Mouse (Mus musculus) stomach, embryonic 15.5 days (tissue): Measurements from ENCODE around the gene Ugt1a9. TPM values are rescaled to one million over a fixed set of nuclear protein-coding genes. Genes with fewer than 3 reads are reported as not detected.

Experiments used
- ATAC-seq: fragments of 200-750 bp; cut with Nextera tagmentation; 2 replicates; pipeline ENCODE4 v1.8.0; 2017; ENCODE audit warnings: low read depth, moderate number of reproducible peaks, moderate TSS enrichment; ENCODE audit not compliant: insufficient read depth, low FRiP score
- H3K27ac ChIP-seq: fragments of 300-500 bp; sonication (generic); 2 replicates; pipeline ENCODE4 v1.5.1; 2015; ENCODE audit warnings: mild to moderate bottlenecking, inconsistent platforms
- H3K27me3 ChIP-seq: fragments of 300-500 bp; sonication (generic); replicated peaks from 2 replicates; pipeline ENCODE4 v1.6.1; 2015; ENCODE audit warnings: inconsistent platforms
- H3K36me3 ChIP-seq: fragments of 300-500 bp; sonication (generic); 2 replicates; pipeline ENCODE4 v1.6.1; 2015; ENCODE audit warnings: inconsistent platforms
- H3K4me1 ChIP-seq: fragments of 300-500 bp; sonication (generic); 2 replicates; pipeline ENCODE4 v1.6.1; 2015; ENCODE audit warnings: inconsistent platforms
- H3K4me2 ChIP-seq: fragments of 300-500 bp; sonication (generic); 2 replicates; pipeline ENCODE4 v1.6.1; 2015; ENCODE audit warnings: mild to moderate bottlenecking, inconsistent platforms
- H3K4me3 ChIP-seq: fragments of 300-500 bp; sonication (generic); replicated peaks from 2 replicates; pipeline ENCODE4 v1.5.1; 2015; ENCODE audit warnings: inconsistent platforms
- H3K9ac ChIP-seq: fragments of 300-500 bp; sonication (generic); 2 replicates; pipeline ENCODE4 v1.6.1; 2015; ENCODE audit warnings: inconsistent platforms
- H3K9me3 ChIP-seq: fragments of 300-500 bp; sonication (generic); 2 replicates; pipeline ENCODE4 v1.6.1; 2016; ENCODE audit warnings: inconsistent platforms
- WGBS: fragments of 180-500 bp; shearing (Covaris S2); methylation state at CpG from one replicate; pipeline ENCODE4 v1.1.7; 2015; 5-methylcytosine and 5-hydroxymethylcytosine counted together
- polyA plus RNA-seq: library from polyadenylated mRNA; unstranded; fragments of >200 nt; fragmentation: Nextera tagmentation; extraction: Ambion mirVana; gene quantifications from 2 replicates; pipeline ENCODE4 v1.2.1, GENCODE M21; 2015

Gene Ugt1a9
- polyA plus RNA-seq, 1 experiment from 2014 or later: 1.7 TPM

DNA sequence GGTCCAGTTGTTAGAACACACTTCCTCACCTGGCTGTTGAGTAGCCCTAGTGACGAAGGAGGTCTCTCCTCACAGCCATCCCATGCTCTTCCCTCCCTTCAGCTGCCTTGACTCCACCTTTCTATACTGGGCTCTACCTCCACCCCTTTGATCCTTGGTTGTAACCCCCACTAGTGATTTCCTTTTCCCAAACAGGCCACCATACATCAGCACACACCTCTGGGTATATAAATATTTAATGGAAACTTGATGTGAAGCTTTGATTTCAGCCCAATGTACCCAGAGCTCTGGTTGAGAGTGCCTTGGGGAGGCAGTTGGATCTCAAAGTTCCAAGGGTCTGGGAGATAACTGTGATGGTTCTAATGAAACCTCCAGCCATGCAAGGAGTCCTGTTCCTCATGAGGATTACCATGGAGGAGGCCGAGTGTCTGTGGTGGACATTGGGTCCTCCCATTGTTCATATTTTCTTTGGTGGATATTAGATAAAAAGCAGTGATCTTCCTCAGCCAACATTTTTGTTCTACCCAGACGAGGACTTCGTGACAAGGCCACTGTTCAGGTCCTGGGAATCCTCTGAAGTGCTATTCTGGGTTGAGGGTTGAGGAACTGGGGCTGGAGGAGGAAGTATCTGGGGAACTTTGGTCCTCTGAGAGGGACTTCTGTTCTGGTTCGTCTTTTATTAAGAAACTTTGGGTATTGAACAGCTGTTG lies 156.2 kb downstream of the Ugt1a9 start, which contains the start of gene Mroh2a:
Gene Mroh2a, plus strand, starts transcription at position 317 of the 710 bp plus-strand sequence.
- no peak within 1 kb of the TSS for H3K9ac ChIP-seq
- H3K9me3 ChIP-seq: peaks cover 8% of the 10 kb centered on the region
- H3K4me2 ChIP-seq: no peak within 1 kb of the TSS
- no peak within 1 kb of the TSS for H3K4me3 ChIP-seq
- no peak for ATAC-seq
- H3K27ac ChIP-seq: no peak within 1 kb of the TSS
- H3K36me3 ChIP-seq: no peaks in the 10 kb centered on the region
- H3K4me1 ChIP-seq: no peaks in the 10 kb centered on the region
- 52% methylated on average over 5 of the region's 5 CpGs for WGBS
- H3K27me3 ChIP-seq: no peaks in the 10 kb centered on the region

DNA sequence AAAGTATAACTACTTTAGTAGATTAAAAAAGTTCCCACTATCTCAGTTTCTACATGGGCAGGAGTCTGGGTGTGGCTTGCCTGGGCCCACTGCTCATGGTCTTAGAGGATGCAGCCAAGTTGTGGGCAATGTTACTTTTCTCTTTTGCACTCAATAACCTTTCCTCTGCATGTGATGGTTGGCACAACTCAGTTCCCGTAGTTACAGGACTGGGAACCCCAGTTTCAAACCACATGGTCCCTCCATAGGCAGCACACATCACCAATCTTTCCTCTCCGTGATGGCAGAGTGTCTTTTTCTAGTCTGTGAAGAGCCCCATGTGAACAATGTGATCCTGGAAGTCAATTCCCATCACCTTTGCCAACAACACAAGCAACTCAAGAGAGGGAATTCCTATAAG lies 156.9 kb downstream of the Ugt1a9 start:
- H3K27ac ChIP-seq: no peak overlapping the region
- no peaks in the 10 kb centered on the region for H3K36me3 ChIP-seq
- H3K4me1 ChIP-seq: no peaks in the 10 kb centered on the region
- peaks cover 8% of the 10 kb centered on the region for H3K9me3 ChIP-seq
- H3K9ac ChIP-seq: no peak overlapping the region
- no peak overlapping the region for H3K4me3 ChIP-seq
- ATAC-seq: no peak
- no peaks in the 10 kb centered on the region for H3K27me3 ChIP-seq
- 53% methylated on average over 2 of the region's 2 CpGs for WGBS
- no peak overlapping the region for H3K4me2 ChIP-seq

DNA sequence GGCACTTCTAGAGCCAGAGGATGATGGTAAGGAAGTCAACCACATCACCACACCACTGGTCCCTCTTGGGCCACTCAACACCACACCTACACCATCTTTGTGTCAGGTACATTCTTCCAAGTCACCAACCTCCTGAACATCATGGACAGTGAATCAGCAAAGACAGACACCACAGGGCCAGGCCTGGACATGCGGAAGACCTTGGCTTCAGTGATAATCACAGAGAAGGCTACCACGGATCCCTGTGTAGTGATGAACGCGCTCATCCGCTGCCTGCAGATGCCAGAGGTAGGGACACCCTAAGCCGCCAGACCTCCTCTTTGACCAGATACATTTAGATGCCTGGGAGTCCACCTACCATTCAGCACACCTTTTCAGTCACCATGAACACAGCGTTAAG lies 157.5 kb downstream of the Ugt1a9 start:
- H3K27ac ChIP-seq: no peak overlapping the region
- no peak overlapping the region for H3K4me2 ChIP-seq
- no peaks in the 10 kb centered on the region for H3K4me1 ChIP-seq
- H3K9me3 ChIP-seq: peaks cover 8% of the 10 kb centered on the region
- H3K27me3 ChIP-seq: no peaks in the 10 kb centered on the region
- H3K4me3 ChIP-seq: no peak overlapping the region
- 72% methylated on average over 7 of the region's 7 CpGs for WGBS
- H3K36me3 ChIP-seq: no peaks in the 10 kb centered on the region
- H3K9ac ChIP-seq: no peak overlapping the region
- no peak for ATAC-seq

DNA sequence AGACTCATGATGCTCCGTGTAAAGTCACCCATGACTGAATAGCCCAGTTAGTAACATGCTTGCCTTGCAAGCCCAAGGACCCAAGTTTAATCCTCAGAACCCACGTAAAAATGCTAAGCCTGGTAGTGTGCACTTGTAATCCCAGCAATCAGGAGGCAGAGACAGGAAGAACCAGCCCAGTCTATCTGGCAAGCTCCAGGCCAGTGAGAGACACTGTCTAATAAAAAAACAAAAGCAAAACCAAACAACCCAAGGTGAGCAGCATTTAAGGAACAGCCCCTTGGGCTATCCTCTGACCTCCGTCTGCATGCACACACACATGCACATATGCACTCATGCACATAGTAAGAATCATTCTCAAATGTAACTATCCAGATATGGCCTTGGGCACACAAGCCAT lies 159.0 kb downstream of the Ugt1a9 start:
- Histone ChIP-seq H3K27me3 (no peaks in the 10 kb centered on the region), H3K9ac (no peak overlapping the region), H3K36me3 (no peaks in the 10 kb centered on the region), H3K4me2 (no peak overlapping the region), H3K4me1 (no peaks in the 10 kb centered on the region), H3K27ac (no peak overlapping the region), H3K9me3 (peaks cover 8% of the 10 kb centered on the region), H3K4me3 (no peak overlapping the region)
- WGBS: 77% methylated on average over 3 of the region's 3 CpGs
- ATAC-seq: no peak

DNA sequence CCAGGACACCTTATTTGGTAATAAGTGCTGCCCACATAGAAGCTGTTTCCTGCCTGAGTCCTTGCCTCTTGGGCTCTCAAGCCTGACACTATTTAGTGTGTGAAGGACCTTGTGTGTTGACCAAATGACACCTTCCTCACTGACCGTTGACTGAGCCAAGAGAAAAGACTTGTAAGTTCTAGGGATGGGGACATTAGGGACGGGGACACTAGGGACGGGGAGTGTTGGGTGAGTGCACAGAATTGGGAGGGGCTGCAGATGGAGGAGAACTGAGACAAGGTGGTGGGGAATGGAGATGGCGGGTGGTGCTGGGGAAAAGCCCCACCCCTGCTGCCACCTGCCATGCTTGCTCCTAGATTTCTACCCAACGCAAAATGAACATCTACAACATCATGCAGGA lies 159.4 kb downstream of the Ugt1a9 start:
- H3K27ac ChIP-seq: no peak overlapping the region
- no peak overlapping the region for H3K4me2 ChIP-seq
- H3K36me3 ChIP-seq: no peaks in the 10 kb centered on the region
- no peak overlapping the region for H3K4me3 ChIP-seq
- 83% methylated on average over 5 of the region's 5 CpGs for WGBS
- H3K9me3 ChIP-seq: peaks cover 8% of the 10 kb centered on the region
- H3K27me3 ChIP-seq: no peaks in the 10 kb centered on the region
- no peak for ATAC-seq
- H3K4me1 ChIP-seq: no peaks in the 10 kb centered on the region
- no peak overlapping the region for H3K9ac ChIP-seq

DNA sequence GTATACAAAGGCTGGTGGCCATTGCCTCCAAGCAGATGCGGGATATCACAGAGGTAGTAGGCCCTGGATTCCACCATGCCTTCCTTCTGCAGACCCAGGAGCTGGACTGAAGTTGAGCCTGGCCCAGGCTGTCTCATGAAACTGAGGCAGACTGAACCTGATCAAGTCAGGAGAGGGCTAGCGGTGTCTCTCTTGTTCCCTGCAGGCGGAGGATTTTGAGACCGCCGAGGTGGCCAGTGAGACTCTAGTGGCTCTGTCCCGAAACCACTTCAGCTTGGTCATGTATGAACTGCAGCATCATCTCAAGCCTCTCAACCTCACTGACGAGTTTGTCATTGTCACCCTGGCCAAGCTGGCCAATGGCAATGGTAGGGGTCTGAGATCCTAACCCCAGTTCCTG lies 159.8 kb downstream of the Ugt1a9 start:
- peaks cover 6% of the 10 kb centered on the region for H3K9me3 ChIP-seq
- no peak overlapping the region for H3K27ac ChIP-seq
- no peak overlapping the region for H3K9ac ChIP-seq
- no peak overlapping the region for H3K4me2 ChIP-seq
- no peaks in the 10 kb centered on the region for H3K36me3 ChIP-seq
- no peaks in the 10 kb centered on the region for H3K27me3 ChIP-seq
- 75% methylated on average over 7 of the region's 7 CpGs for WGBS
- no peak overlapping the region for H3K4me3 ChIP-seq
- ATAC-seq: no peak
- no peaks in the 10 kb centered on the region for H3K4me1 ChIP-seq

DNA sequence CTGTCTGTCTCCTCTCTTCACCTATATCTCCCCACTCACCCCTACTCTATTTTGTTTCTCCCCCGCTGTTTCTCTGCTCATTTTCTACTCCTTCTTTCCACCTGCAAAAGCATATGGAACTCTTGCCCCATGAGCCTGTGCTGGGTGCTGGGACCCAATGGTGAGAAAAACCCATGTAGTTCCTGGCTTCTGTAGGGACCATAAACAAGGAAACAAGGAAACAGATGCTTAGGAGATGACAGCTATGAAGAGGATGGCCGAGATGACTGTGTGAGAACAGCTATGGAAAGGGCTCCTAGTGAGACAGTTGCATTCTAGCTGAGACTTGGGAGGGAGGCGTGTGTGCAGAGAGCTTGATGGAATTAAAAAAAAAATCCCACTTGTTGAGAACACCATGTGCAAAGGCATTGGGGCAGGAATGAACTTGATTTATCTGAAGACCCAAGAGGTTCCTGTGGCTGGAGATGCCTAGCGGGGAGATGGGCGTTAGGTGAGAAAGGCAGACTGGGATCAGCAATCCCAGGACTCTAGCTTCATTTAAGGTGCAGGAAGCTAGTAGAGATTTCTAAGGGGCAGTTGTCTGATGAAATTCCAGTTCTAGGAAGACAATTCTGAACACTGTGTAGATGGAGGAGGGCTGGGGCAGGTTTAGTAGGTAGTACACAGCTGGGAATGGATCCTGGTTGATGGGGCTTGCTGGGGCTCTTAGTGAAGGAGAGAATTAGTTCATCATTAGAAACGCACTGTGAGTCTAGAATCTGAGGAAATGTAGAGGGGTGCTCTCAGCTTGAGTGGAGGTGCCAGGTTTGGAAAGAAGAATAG lies 160.6 kb downstream of the Ugt1a9 start:
- Histone ChIP-seq H3K4me3 (no peak overlapping the region), H3K4me1 (no peaks in the 10 kb centered on the region), H3K9me3 (peaks cover 7% of the 10 kb centered on the region; the same call in 1 of the 2 replicates), H3K36me3 (no peaks in the 10 kb centered on the region), H3K9ac (no peak overlapping the region), H3K27ac (no peak overlapping the region), H3K4me2 (no peak overlapping the region), H3K27me3 (no peaks in the 10 kb centered on the region)
- WGBS: 77% methylated on average over 6 of the region's 6 CpGs
- ATAC-seq: no peak

DNA sequence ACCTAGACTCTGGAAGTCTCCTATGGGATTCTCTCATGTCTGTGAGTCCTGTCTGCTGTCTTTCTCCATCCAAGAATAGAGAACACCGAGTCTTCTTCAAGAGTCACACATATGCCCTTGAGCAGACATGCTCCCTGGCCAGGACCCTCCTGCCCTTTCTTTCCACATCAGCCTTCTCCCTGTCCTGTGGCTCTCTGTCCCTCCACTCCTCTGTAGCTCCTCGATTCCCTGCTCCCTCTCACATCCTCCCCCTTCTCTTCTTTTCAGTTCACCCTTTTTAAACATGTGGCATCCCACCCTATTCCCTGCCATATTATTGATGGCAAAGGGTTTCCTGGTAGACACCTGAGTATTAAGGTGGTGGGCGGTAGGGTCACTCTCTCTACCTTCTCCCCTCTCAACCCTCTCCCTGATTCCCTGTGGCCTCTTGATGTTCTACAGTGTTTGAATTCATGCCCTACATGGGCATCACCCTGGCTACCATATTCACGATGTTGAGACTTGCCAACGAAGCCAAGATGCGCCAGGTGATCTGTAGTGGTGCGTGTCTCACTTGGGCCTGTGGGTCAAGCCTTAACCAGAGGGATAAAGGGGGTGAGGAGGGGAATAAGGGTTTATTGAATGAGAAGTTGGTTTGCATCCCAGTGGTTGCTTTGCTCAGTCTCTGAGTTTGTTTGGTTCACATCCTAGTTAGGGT lies 161.4 kb downstream of the Ugt1a9 start:
- Histone ChIP-seq H3K27ac (no peak overlapping the region), H3K9me3 (peaks cover 7% of the 10 kb centered on the region; the same call in 1 of the 2 replicates), H3K27me3 (no peaks in the 10 kb centered on the region), H3K4me2 (no peak overlapping the region), H3K36me3 (no peaks in the 10 kb centered on the region), H3K9ac (no peak overlapping the region), H3K4me1 (no peaks in the 10 kb centered on the region), H3K4me3 (no peak overlapping the region)
- ATAC-seq: no peak
- WGBS: 69% methylated on average over 7 of the region's 7 CpGs

DNA sequence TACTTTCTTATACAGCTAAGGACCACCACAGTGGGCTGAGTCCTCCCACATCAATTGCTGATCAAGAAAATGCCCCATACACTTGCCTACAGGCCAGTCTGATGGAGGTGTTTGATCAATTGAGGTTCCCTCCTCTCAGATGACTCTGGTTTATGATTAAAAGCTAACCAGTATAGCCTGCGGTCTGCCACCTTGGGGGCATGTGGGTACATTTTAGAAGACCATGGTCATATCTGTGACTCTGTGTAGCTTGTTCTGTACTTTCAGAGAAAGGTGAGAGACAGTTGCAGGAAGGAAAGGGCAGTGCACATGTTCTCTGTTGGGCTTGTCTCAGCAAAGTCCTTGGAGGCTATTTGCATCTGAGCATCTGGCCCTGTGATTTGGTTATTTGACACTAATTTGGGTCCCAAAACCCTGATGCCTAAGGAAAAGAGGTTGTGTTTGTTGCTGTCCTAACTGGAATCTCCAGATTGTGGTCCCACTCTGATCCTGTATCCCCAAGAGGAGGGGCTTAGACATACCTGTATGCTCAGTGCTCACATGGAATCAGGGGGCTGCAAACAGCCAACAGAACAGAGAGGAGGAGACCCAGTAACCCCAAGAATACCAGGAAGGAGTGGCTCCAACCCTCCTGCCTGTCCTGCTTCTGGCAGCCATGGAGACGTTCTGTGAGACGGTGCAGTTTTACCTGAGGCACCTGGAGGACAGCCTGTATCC lies 162.2 kb downstream of the Ugt1a9 start:
- Histone ChIP-seq H3K36me3 (no peaks in the 10 kb centered on the region), H3K4me1 (no peaks in the 10 kb centered on the region), H3K4me2 (no peak overlapping the region), H3K27ac (no peak overlapping the region), H3K9me3 (peaks cover 10% of the 10 kb centered on the region; the same call in 1 of the 2 replicates), H3K4me3 (no peak overlapping the region), H3K27me3 (no peaks in the 10 kb centered on the region), H3K9ac (no peak overlapping the region)
- WGBS: 59% methylated on average over 3 of the region's 3 CpGs
- no peak; the same call in 1 of the 2 replicates for ATAC-seq

DNA sequence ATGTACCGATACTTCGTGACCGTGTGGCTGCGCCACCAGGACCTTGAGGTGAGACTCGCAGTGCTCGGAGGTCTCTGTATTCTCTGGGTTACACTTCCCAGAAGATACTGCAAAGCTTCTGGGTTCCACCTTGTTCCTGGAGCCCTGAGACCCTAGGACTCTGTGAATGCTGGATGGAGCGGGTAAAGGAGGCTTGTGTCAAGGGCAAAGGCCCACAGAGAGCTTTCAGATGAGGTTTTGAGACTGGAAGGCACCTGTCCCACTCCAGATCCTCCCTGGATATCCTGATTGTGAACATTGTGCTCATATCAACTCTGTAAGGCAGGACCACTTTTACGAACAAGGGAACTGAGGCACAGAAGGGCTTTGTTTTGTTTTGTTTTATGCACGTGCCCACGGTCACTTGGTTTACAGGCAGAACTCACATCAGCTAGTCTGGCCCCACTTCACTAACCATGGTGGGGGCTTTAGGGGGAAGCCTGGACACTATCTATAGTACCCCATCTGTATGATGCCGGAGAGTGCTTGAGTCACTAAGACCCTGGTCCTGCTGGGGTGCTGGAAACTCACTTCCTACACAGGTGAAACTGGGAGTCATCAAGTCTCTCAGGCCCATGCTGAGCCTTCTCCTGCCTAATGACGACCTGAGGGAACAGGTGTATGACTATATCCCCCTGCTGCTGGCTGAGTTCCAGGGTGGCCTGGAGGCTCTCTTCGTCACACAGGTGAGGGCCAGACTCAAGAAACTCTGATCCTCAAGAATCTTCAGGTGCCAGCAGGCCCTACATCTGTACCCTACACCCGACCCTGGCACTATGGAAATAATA lies 163.0 kb downstream of the Ugt1a9 start:
- no peaks in the 10 kb centered on the region for H3K27me3 ChIP-seq
- no peak overlapping the region for H3K9ac ChIP-seq
- H3K36me3 ChIP-seq: no peaks in the 10 kb centered on the region
- no peak overlapping the region for H3K4me2 ChIP-seq
- H3K9me3 ChIP-seq: peaks cover 18% of the 10 kb centered on the region; the same call in 1 of the 2 replicates
- H3K27ac ChIP-seq: no peak overlapping the region
- H3K4me3 ChIP-seq: no peak overlapping the region
- no peaks in the 10 kb centered on the region for H3K4me1 ChIP-seq
- WGBS: 66% methylated on average over 14 of the region's 14 CpGs
- no peak for ATAC-seq

DNA sequence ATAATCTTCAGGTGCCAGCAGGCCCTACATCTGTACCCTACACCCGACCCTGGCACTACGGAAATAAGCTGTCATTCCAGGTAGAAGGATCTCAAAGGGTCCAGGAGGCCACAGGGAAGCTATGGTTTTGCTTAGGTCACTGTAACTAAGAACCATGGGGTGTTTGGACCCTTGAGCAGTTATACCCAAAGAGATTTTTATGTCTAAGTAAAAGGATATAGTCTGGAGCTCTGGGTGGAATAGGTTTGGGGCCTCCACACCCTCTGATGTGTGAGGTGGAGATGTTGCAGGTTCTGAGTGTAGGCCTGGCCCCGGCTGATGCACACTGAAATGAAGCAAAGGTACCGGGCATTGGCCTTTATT lies 163.6 kb downstream of the Ugt1a9 start:
- no peaks in the 10 kb centered on the region for H3K4me1 ChIP-seq
- no peak for ATAC-seq
- H3K9me3 ChIP-seq: peaks cover 23% of the 10 kb centered on the region; the same call in 1 of the 2 replicates
- no peaks in the 10 kb centered on the region for H3K36me3 ChIP-seq
- H3K4me3 ChIP-seq: no peak overlapping the region
- H3K4me2 ChIP-seq: no peak overlapping the region
- H3K9ac ChIP-seq: no peak overlapping the region
- H3K27me3 ChIP-seq: no peaks in the 10 kb centered on the region
- H3K27ac ChIP-seq: no peak overlapping the region
- WGBS: 64% methylated on average over 4 of the region's 4 CpGs
